Mouse (Mus musculus): ENCODE data around the gene Bad.
"Not testable (repeated sequence)": the region's sequence is repeated elsewhere in the genome, so short reads cannot be mapped to it uniquely, and the experiment has no call there.

The Bad gene

DNA sequence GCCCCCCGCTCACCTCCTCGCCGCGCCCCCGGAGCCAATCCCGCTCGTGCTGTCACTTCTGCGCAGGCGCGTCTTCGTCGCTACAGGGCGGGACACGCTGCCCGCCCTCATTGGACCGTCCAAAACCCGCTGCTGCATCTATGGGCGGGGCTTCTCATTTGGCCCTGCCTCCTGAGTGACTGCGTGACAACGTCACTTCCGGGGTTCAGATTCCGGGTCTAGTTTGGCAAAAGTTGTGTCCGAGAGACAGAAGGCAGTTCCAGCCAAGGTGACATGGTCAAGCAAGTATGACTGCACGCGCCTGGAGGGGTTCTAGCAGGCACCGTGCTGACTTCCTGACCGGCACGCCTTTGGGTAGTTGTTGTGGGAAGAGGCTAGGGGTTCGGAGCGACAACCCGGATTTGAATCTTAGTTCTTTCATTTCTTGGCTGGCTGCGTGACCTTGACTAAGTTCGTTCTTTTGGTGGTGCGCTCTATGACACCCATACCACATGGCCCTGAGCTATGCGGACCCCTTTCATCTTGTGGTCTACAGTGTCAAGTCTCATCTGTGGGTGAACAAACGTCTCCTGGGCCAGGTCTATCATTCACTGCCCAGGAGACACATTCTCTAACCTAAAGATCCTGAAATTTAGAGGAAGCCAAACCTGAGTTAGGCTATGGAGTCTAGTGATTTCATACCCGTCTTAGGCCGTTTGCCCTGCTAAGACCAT, 38.9 kb downstream of the Bad start, which contains the start of gene Fkbp2:
Gene Fkbp2, minus strand, starts transcription at position 121 of the 713 bp plus-strand sequence.
- ATAC-seq (ENCODE audit: insufficient number of reproducible peaks, low FRiP score, low TSS enrichment) = peak; percentile 67

DNA sequence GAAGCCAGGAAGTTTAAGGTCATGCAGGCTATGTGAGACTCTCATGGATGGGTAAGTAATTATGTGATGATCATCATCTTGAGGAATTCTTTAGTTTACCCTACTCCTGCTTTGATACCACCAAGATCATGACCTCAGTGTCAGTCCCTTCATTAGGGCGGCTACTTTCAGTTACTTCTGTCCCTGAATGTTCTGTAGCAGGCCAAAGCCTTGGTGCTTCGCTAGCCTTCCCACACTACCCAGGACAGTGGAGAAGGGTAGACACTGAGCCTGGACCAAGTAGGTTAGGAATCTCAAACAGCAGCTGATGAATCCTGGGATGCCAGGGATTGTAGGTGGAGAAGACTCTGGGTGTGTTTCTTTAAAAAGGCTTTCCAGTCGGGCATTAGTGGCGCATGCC, 39.8 kb downstream of the Bad start:
- ATAC-seq (ENCODE audit: insufficient number of reproducible peaks, low FRiP score, low TSS enrichment) = no peak

DNA sequence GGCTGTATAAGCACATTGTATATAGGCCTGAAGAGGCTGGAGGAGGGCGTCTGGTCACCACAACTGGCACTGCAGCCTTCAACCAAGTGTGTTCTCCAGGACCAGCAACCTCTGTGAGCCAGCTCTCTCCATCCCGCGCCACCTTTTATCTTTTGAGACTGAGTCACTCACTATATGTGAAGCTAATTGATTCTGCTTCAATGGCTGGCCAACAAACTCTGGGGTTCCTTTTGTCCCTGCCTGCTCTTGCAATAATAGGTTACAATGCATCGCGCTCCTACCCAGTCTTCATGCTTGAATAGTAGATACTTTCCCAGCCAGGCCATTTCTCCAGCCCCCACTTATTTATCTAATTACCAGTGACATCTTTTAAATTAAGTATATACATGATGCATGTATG, 42.0 kb downstream of the Bad start:
- ATAC-seq (ENCODE audit: insufficient number of reproducible peaks, low FRiP score, low TSS enrichment) = no peak

DNA sequence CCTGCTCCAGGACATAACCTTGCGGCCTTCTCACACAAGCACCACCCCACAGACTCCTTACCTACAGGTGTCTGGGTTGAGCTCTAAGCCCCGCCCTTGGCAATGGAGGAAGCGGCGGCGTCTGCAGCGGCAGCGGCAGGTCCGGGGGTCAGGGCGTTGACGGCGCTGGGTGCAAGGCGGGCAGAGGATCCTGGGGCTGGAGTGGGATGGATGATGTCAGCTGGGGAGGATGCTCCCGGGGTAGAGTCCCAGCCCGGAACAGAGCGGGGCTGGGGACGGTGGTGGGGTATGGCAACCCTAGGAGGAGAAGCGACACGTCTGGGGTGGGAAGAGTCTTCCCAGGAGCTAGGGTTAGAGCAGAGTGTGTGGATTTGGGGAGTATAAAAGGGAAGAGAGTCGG, 43.6 kb downstream of the Bad start:
- ATAC-seq (ENCODE audit: insufficient number of reproducible peaks, low FRiP score, low TSS enrichment) = no peak

DNA sequence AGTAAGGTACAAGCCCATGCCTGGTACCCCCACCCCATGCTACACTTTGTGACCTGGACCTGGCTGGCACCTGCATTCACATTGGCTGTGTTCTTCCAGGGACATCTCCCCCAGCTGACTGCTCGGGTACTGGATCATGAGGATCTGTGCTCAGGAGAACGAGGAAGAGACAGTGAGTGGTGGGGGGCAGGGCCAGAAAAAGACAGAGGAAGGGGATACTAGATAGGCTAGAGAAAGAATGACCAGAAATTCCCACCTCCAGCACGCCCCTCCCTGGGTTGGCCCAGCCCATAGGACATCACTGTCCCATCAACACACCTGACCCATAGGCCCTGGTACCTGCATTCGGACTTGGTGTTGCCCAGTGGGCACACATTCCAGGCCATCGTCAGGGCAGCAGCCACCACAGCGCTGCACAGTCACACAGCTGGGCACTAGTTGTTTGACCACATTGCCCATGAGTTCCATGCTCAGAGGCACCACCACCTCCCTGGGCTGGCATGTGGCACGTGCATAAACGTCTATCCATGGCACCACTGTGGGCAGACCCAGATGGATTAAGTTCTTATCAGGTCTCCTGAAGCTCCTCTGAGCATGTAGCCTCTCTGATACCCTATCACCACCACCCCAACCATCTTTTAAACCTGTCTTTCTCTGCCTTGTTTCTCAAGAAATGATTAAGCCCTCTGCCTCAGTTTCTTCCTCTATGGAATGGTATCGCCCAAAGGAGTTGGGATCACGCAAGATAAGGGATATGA, 44.5 kb downstream of the Bad start:
- ATAC-seq (ENCODE audit: insufficient number of reproducible peaks, low FRiP score, low TSS enrichment) = no peak

DNA sequence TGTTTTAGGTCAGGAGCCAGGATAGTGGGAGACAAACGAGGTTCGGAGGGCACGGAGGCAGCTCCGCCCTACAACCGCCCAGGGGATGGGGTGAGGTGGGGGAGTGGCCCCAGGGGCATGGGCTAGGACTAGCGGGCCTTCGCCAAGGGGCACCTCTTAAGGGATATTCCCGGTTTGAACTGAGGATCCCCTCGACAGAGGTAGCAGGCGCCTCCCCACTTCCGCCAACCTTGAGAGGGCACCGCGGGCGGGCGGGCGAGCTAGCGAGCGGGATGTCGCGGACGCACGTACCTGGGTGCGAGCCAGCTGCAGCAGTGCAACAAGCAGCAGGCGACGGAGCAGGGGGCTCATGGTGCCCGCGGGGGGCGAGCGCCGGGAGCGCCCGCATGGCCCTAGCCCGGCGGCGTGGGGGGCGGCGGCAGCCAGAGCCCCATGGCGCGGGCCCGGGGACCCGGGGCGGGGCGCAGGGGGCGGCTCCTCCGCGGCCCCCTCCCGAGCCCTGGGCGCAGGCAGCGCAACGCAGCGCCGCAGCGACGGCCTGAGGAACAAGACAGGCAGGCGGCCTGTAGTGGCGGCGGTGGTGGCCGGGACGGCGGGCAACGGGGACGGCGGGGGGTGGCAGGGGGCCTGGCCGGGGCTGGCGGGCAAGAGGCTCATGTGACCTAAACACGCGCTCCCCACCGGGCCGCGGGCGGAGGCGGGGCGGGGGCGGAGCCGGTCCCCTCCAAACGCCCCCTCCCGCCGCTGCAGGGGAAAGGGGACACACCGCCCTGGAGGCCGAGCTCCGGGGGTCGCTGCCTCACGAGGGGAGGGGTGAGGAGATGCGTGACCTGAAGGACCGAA, 45.6 kb downstream of the Bad start, which contains the start of gene Vegfb:
Gene Vegfb, minus strand, starts transcription at position 591 of the 843 bp plus-strand sequence.
- peak; percentile 24 for ATAC-seq (ENCODE audit: insufficient number of reproducible peaks, low FRiP score, low TSS enrichment)

DNA sequence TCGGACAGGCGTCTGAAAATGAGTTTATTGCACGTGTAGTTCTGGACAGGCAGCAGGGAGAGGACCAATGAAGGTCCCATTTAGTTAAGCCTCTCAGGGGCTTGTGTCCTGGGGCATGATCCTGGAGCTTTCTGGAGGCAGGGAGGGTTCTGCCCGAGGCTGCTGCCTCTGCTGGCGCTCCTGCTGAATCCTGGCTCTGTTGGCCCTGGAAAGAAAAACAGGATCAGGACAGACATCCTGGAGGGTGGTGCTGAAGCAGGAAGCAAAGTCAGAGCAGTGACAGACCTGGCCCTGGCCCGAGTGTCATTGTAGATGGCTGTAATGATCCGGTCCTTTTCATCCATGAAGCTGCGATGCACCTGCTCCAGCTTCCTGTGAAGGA, 46.2 kb downstream of the Bad start:
- ATAC-seq (ENCODE audit: insufficient number of reproducible peaks, low FRiP score, low TSS enrichment) = no peak

DNA sequence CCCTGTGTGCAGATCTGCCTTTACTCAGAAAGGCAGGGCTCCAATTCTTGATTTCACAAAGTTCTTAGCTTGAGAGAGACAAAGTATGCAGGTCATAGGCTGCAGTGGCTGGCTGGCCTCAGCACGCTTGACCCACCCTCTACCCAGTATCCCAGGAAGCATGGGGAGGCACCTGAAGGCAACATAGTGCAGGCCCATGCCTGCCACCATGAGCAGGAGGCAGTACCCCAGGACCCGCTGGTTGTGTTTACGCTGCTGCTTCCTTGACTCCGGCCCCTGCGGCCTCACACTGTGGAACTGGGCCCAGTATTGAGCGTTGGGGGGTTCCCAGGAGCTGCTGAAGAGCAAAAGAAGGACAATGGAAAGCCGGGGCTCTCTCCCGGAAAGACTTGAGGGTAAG, 47.6 kb downstream of the Bad start:
- ATAC-seq (ENCODE audit: insufficient number of reproducible peaks, low FRiP score, low TSS enrichment) = no peak

DNA sequence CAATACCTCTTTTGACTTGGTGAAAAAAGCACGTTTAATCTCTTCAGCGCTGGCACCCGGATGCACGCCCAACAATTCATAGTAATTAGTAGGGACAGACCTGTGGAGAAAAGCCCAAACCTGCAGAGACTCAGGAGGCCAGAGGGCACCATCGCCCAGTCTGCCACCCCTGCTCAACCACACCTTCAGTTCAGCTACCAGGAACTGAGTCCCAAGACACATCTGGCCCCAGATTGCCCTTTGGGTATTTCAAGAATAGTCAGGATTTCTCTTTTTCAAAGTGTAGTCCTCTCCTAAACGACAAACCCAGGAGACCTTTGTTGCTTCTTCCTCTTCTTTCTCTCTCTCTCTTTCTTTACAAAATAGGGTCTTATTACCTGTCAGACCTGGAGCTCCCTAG, 49.1 kb downstream of the Bad start:
- no peak for ATAC-seq (ENCODE audit: insufficient number of reproducible peaks, low FRiP score, low TSS enrichment)

DNA sequence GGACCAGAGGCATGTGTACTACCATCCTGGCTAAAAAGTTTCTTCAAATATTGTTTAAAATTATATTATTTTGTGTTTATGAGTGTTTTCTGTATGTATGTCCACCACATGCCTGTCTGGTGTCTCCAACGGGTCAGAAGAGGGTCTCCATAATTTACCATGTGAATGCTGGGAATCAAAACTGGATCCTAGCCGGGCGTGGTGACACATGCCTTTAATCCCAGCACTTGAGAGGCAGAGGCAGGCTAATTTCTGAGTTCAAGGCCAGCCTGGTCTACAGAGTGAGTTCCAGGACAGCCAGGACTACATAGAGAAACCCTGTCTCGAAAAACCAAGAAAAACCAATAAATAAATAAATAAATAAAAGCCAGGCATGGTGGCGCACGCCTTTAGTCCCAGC, 49.5 kb downstream of the Bad start:
- ATAC-seq (ENCODE audit: insufficient number of reproducible peaks, low FRiP score, low TSS enrichment) = not testable (repeated sequence)

DNA sequence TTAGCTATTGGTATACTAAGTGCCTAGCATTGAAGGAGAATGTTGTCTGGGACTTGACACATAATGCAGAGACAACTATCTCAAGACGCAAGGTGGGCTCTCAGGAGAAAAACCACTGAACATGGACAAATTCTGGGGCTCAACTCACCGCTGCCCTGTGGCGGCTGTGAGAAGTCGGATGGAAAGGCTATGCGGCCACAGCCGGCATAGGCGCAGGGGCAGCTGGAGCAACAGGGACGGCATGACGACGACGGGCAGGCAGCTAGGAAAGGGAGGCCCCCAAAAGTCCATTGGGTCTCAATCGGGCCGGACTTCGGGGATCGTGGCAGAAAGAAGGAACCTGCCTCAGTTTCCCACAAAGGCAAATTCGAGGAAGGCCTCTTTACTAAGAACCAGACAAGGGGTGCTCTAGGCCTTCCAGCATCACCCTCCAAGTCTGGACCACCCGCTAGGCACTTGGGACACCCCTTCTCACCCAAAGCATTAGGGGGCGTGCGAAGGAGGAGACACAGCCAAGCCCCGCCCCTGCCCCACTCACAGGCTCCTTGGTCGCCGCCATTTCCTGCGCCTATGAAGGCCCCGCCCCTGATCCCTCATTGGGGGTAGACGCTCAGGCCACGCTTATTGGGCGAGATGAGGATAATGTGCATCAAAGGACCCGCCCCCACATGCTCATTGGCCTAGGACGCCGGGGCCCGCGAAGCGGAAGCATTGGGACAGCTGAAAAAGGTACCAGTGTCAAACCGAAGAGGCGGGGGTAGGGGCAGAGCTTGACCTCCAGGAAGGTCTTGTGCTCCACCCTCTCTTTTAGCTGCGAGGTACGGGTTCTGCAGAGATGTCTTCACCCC, 50.6 kb downstream of the Bad start, which contains the start of gene Dnajc4:
Gene Dnajc4, minus strand, starts transcription at position 562 of the 848 bp plus-strand sequence.
- ATAC-seq (ENCODE audit: insufficient number of reproducible peaks, low FRiP score, low TSS enrichment) = peak; percentile 85

DNA sequence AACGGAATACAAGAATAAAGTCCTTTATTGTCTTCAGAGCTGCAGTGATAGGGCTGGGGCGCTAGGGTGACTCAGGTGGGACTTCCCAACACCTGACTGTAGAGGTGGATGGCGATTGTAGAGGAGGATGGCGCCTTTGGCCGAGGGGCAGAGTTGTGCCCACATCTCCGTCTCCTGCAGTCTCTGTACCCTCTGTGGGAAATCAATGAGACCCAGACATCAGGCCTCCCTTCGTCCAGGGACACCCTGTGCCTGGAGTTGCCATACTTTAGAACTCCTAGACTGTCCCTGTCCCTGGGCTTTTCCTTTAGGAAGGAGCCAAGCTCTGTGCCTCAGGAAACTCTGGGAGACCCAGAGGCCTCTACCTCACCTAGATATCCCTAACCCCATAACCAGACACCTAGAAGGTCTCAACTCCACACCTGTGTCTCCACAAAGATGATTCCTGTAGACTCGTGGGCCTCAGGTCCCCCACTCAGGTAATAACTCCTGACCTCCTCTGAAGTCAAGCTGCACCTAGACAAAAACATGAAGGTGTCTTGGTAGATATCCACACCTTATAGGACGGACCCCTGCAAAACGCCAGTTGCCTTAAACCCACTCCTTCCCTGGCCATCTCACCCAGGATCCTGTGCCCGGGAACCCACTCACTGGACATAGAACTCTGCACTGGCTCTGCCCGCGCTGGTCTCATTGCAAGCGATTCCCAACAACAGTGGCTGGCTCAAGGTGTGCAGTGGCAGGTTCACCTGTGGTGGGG, 51.5 kb downstream of the Bad start:
- no peak for ATAC-seq (ENCODE audit: insufficient number of reproducible peaks, low FRiP score, low TSS enrichment)

DNA sequence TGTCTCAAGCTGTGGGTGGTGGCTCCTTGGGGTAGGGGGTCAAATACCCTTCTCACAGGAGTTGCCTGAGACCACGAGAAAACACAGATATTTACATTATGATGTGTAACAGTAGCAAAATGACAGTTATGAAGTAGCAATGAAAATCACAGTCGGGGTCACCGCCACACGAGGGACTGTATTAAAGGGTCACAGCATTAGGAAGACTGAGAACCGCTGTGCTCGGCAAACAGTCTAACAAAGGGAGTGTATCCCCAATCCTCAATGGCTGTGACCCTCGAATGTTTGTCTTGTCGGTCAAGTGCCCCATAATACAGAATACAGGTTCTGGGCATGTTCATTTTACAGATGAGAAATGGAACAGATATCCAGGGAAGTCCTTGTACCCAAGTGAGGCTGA, 52.3 kb downstream of the Bad start:
- ATAC-seq (ENCODE audit: insufficient number of reproducible peaks, low FRiP score, low TSS enrichment) = no peak

DNA sequence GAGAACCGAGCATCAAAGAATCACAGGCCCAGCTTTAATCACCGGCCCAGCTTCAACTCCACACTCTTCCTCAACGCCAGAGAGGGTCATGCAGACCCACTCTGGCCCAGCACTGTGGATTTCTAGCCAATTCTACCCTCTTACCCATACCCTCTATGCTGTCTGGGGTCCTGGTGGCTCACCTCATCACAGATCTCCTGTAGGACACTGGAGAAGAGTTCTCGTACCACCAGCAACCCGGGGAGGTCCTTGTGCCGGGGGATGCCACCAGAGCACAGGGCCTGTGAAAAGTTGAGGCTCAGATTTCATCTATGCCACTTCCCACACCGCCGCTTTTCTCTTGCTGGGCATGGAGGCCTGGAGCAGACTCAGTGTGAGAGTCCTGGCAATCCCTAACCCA, 52.8 kb downstream of the Bad start:
- ATAC-seq (ENCODE audit: insufficient number of reproducible peaks, low FRiP score, low TSS enrichment) = no peak

DNA sequence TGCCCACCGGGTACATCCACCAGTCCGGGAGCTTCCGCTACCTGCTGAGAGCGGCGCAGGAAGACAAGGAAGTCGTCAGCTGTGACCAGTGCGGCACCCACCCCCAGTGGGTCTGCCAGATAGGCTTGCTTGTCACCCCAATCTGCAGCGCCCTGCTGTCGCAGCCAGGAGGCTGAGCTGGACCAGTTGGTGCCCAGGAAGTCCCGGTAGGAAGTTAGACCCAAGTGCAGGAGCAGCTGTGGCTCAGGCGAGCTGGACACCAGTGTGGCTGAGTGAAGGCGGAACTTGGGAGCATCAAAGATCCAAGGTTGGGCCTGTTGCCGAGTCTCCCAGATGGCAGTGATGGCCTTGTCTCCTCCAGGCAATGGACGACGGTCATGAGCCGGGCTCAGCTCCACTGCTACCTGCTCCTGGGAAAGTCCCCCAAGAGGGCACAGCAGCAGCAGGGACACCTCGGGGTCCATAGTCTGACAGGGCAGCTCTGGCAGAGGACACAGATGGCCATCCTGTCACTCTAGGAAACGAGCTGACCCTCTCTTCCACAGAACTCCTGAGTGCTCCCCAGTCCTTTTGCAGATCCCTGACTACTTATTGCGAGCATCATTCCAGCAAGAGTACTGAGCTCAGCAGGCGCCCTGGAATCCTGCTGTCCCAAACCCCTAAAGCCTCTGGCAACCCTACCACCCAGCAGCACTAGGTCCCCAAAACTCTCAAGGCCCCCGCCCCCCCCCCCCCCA, 53.8 kb downstream of the Bad start:
- no peak for ATAC-seq (ENCODE audit: insufficient number of reproducible peaks, low FRiP score, low TSS enrichment)

DNA sequence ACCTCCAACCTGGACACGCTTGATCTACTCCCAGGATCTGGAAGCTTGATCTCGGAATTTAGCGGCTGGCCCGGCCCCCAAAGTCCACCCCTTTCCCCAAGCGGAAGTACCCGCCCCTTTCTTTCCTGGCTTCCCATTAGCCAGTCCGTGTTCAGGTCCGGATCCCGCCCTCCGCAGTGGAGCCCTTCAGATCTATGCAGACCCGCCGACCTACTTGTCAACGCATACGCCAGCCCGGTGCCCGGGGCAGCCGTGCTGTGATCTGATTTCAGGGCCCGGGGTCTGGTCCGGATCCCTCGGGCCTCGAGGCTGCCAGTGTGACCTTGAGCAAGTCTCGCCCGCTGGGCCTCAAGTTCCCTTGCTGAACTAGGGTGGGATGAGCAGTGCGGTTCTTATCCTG, 54.3 kb downstream of the Bad start, which contains the start of the genes Nudt22 and Trpt1:
Gene Nudt22, minus strand, starts transcription at position 112 of the 400 bp plus-strand sequence.
Gene Trpt1, plus strand, starts transcription at position 126 of the 400 bp plus-strand sequence.
- peak; percentile 64 for ATAC-seq (ENCODE audit: insufficient number of reproducible peaks, low FRiP score, low TSS enrichment)

DNA sequence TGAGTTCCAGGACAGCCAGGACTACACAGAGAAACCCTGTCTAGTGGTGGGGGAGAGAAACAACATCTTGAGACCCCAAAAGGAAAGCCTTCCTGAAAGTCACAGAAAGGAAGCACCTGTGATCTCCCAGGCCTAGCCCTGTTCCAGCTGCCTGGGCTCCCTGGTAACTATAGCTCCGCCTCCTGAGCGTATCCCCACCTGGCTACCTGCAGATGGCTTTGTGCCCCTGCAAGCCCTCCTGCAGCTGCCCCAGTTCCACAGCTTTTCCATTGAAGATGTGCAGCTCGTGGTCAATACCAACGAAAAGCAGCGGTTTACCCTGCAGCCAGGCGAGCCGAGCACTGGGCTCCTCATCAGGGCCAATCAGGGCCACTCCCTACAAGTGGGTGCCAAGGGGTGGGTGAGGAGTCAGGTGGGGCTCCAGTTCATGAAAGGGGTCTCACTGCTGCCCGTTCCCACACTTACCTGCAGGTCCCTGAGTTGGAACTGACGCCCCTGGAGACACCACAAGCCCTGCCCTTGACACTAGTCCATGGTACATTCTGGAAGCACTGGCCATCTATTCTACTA, 56.1 kb downstream of the Bad start:
- no peak for ATAC-seq (ENCODE audit: insufficient number of reproducible peaks, low FRiP score, low TSS enrichment)
